Mouse (Mus musculus): ENCODE data around the gene Tsga10.
"Not testable (repeated sequence)": the region's sequence is repeated elsewhere in the genome, so short reads cannot be mapped to it uniquely, and the experiment has no call there.

Gene Tsga10

GRCm38 (mm10) chr1:37718516-37718915 lies 147.7 kb downstream of the Tsga10 start:
- DNase-seq: no peak

GRCm38 (mm10) chr1:37717415-37718195 lies 148.6 kb downstream of the Tsga10 start:
- no peak for DNase-seq

GRCm38 (mm10) chr1:37712357-37712737 lies 153.9 kb downstream of the Tsga10 start:
- DNase-seq: not testable (repeated sequence)

GRCm38 (mm10) chr1:37711596-37712356 lies 154.5 kb downstream of the Tsga10 start:
- no peak for DNase-seq

GRCm38 (mm10) chr1:37711082-37711481 lies 155.1 kb downstream of the Tsga10 start:
- no peak for DNase-seq

- no peak for DNase-seq
Measured at GRCm38 (mm10) chr1:37709736-37710135, 156.5 kb downstream of the Tsga10 start.

- DNase-seq: no peak
Measured at GRCm38 (mm10) chr1:37708270-37708955, 157.8 kb downstream of the Tsga10 start.

Data from liver (tissue).